Mouse (Mus musculus): ENCODE measurements around the gene Adamts17.

- TF ChIP-seq CTCF (IDR thresholded peaks at IDR 0.05; ENCODE audit: control insufficient read depth, insufficient read depth, insufficient replicate concordance, low read depth, low read length) (no peak), POLR2A (IDR thresholded peaks at IDR 0.05; ENCODE audit: control insufficient read depth, low read depth, low read length) (no peak)
Measured at GRCm38 (mm10) chr7:66831295-66831694, 8.2 kb upstream of the Adamts17 start.
